Mouse (Mus musculus): ENCODE results near the gene Adprh.
A peak's percentile ranks its signal among the peaks of the same experiment; 100 is the strongest.
"Not testable (repeated sequence)": the region's sequence is repeated elsewhere in the genome, so short reads cannot be mapped to it uniquely, and the experiment has no call there.

Gene Adprh

DNA sequence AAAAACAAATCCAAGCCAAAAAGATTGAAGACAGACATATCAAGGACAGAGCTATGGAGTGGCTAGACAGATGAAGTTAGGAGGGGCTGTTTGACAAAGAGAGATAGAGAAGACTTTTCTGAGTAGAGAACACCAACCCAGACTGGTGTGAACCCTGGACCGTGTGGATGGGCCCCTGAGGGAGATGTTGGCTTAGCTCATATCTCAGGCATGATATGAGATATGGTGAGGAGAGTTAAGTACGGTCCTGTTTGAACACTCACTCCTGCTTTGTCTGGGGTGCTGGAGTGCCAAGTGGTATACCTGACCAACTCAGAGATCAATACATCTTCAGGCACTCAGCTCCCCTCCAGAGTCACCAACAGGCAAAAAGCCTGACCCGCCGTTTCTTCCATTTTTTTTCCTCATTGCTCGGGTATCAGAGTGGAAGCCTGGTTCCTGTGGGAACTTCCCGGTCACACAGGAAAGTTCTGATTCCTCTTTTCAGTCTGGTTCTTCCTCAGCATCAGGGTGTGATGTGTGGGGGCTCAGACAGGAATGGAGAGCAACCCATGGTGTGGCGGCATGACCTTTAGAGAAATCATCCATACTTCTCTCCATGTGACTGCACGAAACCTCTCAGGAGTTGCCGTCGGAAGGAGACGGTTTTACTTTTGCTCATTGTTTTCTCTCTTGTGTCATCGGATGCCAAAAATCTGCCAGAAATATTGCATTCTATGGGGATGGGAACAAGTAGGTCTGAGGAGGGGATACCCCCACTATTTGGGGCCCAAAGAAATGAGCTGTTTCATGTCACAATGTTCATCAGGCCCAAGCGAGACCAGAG lies 14.8 kb upstream of the Adprh start:
- DNase-seq (ENCODE audit: low read depth, low spot score), result no peak

DNA sequence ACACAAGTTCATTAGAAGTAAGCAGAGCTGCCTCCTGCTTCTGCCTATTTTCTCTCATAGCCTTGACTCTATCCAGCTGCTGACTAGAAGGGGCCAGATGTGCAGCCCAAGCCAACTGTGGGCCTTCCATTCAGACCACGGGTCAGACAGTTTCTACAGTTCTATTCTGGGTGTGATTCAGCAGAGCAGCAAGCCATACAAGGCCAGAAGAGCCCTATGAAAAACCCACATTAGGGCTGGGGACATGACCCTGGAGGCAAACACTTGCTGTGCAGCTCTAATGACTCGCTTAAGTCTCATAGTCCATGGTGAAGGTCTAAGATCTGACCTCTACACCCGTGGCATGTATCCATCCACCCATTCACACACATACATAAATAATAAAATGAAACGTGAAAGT lies 13.6 kb upstream of the Adprh start:
- DNase-seq (ENCODE audit: low read depth, low spot score), result no peak

DNA sequence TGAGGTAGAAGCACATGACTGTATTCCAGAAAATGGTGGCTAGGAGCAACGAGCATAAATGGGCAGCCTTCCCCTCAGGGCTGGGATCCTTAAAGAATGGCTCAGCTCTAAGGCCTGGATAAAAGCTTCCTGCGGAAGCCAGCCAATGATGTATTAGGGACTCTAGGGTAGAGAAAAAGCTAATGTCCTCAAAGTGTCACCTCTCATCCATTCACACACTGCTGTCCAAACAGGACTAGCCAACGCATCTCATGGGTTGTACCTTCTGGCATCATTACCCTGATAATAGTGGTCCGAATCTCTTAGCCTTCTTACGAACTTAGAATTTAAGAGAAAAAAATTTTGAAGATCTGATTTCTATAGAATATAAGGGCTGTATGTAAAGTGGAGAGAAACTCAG lies 10.8 kb upstream of the Adprh start:
- DNase-seq (ENCODE audit: low read depth, low spot score), result no peak

DNA sequence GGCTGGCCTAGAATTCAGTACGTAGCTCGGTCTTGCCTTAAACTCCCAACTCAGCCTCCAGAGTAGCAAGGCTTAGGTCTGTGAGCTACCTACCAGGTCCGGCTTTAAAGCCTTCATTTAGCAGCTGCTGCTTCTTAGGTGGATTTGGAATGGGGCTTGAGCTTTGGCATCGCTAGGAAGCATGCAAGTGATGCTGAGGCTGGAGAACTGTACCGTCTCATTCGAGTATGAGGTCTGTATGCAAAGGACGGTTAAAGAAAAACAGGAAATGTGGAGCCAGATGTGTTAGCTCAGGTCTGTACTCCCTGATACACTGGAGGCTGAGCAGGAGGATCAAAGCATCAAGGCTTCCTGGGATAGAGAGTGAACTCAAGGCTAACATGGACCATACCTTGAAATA lies 9.7 kb upstream of the Adprh start:
- DNase-seq (ENCODE audit: low read depth, low spot score), result no peak

DNA sequence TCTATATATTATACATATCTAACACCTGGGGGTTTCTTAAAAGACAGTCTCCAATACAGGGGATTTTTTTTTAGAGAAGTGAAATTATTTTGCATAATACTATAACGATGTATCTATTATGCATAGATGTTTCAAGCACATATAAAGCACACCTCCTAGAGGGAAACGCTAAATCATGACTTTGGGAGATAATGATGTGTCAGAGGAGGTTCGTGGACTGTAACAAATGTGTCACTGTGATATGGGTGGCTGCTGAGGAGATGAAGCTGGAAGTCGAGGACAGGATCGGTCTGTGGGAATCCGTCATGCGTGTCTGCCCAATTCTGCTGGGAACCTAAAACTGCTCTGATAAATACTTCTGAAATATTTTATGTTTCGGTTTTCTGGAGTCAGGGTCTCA lies 9.2 kb upstream of the Adprh start:
- no peak for DNase-seq (ENCODE audit: low read depth, low spot score)

DNA sequence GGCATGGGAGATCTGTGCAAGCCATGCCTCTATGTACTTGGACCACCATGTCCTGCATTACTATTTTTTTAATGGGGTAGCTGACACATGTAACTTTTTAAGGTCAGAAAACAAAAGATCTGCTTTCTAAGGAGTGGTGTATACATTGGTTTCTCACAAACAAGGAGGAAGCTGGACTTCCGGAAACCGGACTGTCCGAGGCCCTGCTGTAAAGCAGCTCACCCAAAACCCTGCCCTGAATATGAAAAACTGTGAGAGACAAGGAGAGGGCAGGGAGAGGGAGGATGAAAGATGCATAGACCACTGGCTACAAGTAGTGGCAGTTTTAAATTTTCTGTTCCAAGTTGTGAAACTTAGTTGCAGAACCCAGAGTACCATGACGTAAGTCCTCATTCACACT lies 7.5 kb upstream of the Adprh start:
- no peak for DNase-seq (ENCODE audit: low read depth, low spot score)

DNA sequence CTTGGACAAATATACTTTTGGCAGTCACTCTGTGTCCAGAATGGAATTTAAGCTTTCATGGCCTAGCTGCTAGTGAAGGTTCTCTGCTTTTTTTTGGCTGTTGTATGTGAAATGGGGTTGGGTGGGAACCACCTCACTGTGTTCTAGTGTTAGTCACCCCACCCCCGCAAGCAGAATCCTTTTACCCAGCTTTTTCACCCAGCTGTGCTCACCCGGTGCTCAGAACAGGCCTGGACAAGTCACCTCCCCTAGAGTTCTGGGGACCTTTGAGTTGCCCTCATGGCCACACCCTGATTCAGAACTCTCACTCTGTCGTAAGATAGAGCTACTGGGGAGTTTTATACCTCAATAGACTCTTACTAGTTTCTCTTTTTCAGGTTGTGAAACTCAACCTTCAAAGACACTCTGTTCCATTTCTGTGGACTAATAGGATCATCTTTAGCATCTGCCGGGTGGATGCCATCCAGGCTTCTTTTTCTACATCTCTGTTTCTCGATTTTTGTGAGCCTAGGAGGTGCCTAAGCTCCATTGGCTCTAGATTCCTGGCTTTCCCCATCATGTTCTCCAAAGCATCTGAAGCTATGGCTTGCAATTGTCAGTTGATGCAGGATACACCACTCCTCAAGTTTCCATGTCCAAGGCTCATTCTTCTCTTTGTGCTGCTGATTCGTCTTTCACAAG lies 6.2 kb upstream of the Adprh start:
- DNase-seq (ENCODE audit: low read depth, low spot score), result no peak

DNA sequence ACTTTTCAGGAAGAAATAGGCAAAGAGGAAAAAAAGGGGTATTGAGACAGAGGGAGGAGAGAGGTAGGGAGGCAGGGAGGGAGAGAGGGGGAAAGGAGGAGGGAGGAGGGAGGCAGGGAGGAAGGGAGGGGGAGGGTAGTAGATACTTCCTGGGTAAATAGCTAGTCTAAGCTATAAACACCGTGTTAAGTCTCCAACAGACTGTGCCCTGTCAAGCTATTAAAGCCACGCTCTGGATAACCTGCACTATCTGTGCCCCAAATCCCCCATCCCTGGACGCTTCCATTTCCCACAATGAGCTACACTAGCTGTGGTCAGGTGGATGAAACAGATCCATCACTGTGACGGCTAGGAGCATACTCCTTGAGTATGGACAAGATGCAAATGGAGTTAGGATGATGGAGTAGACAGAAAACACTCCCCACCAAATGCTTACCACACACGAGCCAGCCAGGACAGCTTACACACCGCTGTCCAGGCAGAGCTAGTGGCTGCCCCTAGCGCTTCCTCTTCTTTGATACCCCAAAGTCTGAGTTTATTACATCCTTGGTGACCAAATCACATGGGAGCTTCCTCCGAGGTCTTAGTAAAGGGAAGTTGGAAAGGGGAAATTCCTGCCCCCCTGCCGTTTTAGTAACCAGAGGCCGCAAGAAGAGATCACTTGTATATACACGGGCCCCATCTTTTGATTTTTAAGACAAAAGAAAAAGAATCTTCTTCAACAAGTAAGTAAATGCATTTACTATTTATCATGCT lies 4.5 kb upstream of the Adprh start:
- DNase-seq (ENCODE audit: low read depth, low spot score), result no peak

DNA sequence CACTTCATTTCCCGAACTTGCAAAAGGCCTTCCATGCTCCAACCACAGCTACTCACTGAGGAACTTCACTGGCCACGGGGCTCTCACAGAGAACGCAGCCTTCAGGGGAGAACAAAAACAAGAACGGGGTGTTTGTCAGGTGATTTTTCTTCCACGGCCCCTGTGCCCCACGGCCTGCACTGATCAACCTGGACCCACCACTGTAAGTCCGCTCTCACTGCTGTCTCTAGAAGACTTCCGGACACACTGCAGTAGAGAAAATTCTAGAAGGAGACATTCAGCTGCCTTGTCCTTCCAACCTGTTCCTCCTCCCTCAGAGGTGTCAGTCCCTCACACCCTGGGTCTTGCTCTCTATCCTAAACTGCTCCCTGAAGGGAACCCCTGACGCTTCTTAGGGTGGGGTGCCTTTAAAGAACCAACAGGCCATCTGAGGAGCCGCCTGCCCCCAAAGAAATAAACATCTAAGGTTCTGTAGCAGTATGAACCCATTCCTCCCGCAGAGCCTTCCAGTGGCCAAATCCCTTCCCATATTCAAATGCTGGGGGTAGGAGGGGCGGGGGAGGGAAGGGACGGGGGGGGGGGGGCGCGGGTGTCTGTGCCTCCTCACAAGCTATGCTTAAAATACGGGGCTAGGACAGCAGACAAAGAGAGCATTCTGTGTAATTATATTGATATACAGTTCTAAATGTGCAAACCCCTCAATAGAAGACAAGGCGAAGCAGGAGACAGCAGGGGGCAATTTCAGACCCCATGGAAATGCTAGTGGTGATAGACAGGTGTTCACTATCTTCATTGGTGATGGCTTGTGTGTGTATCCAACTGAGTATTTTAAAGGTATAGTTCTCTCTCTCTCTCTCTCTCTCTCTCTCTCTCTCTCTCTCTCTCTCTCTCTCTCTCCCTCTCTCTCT lies 3.3 kb upstream of the Adprh start, which contains the start of gene Cd80:
TSS of gene Cd80 (plus strand) at position 51 of the 908 bp plus-strand sequence.
- DNase-seq (ENCODE audit: low read depth, low spot score), result no peak

DNA sequence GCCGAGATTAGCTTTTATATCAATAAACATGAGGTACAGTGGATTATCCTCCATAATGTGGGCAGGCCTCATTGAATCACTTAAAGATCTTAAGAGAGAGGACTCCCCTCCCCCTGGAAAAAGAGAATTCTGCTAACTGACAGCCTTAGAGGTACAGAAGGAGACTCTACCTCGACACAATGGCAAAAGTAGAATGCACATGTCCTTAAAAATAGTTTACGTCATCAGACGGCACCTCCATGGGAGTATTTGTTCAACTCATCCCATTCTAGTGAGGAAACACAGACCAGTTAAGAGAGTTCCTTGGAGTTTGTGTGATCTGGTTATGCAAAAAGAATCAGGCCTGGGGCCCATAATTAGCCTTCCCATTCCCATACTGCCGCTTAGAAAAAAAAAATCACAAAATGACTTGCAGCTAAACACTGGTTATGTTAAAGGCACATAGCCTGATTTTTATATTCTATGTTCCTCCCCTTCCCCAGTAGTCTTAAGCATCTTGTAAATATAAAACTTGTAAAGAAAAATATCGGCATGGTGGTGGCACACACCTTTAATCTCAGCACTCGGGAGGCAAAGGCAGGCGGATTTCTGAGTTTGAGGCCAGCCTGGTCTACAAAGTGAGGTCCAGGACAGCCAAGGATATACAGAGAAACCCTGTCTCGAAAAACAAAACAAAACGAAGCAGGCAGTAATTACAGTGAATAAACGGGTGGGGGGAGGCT lies 2.2 kb upstream of the Adprh start:
- DNase-seq (ENCODE audit: low read depth, low spot score), result no peak

DNA sequence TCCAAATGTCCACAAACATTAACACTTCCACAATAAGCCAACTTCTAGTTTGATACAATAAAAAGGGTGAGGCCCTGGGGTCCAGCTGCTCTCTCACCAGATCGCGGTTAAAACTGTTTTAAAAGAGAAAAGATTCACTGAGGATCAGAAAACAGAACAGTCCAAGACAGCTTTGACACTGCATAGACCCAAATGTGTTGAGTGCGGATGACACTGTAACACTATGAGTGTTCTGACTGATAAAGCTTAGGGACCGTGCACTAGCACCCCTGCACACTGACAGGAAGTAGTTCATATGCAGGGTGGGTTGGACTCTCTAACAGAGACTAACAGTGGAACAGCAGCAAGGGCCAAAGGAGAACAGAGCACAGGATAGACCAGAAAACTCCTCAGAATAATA lies 1.4 kb upstream of the Adprh start:
- DNase-seq (ENCODE audit: low read depth, low spot score), result no peak

DNA sequence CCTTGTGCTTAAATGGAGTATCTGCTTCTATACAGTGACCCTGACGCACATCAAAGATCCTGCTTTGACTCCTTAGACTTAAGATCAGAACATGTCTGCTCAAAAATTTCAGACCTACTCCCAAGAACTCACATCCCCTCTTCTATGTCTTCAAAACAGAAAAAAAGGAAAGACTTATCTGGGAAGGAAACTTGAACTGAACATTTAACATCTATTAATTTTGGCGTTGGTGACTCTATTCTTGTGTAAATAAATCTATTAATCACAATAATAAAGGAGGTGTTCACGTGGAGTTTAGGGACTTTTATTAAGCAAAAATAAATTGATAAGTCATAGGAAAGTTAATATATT lies 675 bp upstream of the Adprh start:
- DNase-seq (ENCODE audit: low read depth, low spot score), result no peak

DNA sequence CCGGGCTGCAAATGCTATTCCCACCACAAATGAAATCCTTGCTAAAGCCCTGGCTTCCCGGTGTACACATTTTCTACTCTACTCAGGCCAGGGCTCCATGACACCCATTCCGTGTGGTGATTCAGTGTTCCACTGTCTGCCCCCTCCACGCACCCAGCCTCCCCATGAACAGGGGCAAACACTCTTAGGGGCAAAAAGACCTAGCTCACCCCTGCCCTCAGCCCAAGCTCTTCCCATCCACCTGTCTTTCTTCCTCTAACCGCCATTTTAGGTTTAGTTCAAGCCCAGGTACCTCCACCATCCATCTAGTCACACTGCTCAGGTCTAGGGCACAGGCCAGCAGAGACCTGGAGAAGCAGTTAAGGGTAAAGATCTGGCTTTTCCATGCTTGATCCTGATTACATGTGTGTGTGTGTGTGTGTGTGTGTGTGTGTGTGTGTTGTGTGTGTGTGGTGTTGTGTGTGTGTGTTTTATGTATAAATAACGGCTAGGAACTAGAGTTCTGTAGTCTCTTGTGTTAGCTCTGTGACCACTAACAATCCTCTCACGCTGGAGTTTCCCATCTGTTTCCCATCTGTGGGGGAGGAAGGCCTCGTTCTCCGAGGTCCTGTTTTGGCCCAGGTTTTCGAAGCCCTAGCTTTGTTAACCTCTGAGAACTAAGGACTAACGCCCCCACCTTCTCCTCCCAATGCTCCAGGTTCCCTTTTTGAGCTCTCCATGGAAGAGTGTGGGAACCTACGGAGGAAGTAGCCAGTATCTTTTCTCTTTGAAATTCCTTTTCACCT lies 890 bp downstream of the Adprh start:
- peak; percentile 43 for DNase-seq (ENCODE audit: low read depth, low spot score)

DNA sequence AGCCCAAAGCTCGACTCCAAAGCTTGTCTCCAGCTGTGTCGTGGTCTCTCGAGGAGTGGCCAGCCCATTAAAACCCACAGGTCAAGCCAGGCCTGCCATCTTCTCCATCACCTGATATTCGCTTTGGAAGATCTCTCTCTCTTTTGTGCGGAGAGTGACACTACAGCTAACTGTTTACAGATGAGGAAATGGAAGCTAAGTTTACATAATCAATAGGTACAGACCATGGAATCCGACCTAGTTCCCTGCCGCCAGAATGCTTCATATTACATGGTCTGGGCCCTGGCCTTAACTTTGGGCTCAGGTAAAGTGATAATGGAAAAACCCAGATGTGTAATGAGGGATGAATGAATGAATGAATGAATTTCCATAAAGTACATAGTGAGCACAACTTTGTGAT lies 1.8 kb downstream of the Adprh start:
- no peak for DNase-seq (ENCODE audit: low read depth, low spot score)

DNA sequence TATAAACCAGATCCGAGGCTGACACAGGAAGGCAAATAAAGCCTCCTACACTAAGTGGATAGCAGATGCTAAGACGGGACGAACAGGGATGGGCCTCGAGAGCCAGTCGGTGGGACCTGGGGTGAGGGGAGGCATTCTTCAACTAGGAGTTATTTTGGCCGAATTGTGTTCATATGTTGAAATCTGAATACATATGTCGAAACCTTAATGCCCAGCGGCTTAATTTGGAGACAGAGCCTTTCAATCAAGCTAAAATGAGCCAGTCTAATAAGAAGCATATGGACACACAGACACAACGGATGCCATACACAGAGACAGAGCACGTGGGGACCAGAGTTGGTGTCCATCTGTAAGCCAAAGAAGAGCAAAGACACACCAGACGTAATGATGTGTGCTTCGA lies 4.0 kb downstream of the Adprh start:
- DNase-seq (ENCODE audit: low read depth, low spot score), result no peak

DNA sequence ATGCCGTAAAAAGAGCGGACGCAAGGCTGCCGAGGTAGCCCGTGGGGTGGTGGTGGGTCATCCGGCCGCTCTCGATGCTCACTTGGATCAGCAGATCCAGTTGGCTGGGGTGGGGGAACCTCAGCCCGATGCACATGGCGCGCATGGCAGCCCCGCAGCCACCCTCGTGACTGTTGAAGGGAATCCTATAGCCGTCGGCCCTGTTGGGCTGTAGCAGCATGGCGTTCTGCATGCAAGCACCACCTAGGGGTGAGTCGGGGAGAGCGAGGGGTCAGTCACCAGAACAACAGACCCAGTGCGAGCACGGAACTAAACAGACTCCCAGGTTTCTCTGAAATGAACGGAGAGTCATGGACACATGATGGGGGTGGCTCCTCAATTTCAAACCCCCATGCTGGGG lies 5.1 kb downstream of the Adprh start:
- DNase-seq (ENCODE audit: low read depth, low spot score), result no peak

DNA sequence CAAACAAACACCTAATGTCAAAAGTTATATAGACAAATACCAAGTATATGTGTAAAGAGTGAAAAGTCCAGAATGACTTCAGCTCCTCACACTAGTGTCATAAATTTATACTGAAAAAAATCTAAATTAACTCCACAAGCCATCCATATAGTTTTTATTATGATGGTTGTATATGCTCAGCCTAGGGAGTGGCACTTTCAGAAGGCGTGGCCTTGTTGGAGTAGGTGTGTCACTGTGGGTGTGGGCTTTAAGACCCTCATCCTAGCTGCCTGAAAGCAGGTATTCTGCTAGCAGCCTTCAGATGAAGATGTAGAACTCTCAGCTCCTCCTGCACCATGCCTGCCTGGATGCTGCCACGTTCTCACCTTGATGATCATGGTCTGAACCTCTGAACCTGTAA lies 6.4 kb downstream of the Adprh start:
- not testable (repeated sequence) for DNase-seq (ENCODE audit: low read depth, low spot score)

DNA sequence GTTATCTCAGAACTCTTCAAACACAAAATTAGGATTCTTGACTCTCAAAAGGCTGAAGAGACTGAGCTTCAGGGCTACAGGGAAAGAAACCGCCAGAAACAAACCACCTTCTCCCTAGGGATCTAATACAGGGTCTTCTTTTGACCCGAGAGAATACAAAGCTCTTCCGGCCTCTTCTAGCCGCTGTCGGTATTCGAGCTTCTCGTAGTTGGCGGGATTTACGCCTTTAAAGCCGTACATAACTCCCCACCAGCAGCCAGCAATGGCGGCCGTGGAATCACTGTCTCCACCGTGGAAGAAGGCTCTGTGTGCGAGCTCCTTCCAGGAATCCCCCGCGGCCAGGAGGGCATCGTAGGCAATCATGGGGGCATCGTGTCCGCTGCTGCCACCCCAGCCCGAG lies 6.9 kb downstream of the Adprh start:
- no peak for DNase-seq (ENCODE audit: low read depth, low spot score)

DNA sequence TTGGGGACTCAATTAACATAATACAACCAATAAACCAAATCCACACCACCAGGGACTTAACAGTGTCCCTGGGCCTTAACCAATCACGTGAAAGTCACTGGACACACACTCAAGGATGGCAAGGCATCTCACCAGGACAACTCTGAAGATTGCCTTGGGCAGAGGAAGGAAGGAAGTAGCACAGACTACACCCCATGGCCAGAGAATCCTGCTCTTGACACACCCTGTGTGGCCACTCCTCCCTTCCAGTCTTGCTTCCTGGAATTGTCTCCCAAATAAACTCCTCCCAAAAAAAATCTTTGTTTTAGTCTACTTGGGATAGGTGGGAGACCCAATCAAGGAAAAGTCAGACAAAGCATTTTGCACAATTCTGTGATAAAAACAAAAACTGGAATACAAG lies 7.5 kb downstream of the Adprh start:
- DNase-seq (ENCODE audit: low read depth, low spot score), result no peak
